Mouse (Mus musculus): Measurements from ENCODE around the gene Dlgap5. TPM values are rescaled to one million over a fixed set of nuclear protein-coding genes. Genes with fewer than 3 reads are reported as not detected.

Dlgap5 gene
- polyA plus RNA-seq (2017; shearing (Covaris generic)): 5.0 TPM

GRCm38 (mm10) chr14:47417775-47418665 lies at the start of gene Dlgap5:
Dlgap5 (minus strand) TSS chr14:47418407.

GRCm38 (mm10) chr14:47450121-47450520 lies 31.9 kb upstream of the Dlgap5 start, which contains the start of gene Fbxo34:
Fbxo34 (plus strand) TSS chr14:47450421.

DNA sequence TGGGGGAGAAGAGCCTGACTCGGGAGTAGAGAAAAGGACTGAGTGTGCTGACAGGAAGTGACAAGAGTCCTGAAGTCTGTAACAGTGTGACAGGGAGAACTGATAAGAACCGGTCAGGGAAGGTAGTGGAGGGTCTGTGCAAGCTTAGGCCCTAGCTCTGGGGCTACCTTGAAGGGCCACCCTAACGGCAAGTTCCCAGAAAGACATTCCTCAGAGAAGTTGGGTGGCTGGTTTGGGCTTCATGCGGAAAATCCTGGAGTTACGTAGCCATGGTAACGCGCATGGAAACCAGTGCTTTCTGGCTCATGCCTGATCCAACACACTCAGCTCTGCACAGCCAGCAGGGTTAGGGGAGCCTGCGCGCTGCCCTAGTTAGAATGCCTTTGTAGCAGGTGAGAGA lies 50.7 kb downstream of the Dlgap5 start, which contains the start of gene Lgals3:
Gene Lgals3, plus strand, starts transcription at position 291 of the 400 bp plus-strand sequence.

Other genes with a start within 250 kb of the Dlgap5 start
- 128 TPM for gene Gch1, start 229.0 kb downstream of the Dlgap5 start, polyA plus RNA-seq (2017; shearing (Covaris generic))
- gene Wdhd1, start 141.6 kb downstream of the Dlgap5 start, polyA plus RNA-seq (2017; shearing (Covaris generic)): 10.6 TPM
- gene Socs4, start 141.5 kb downstream of the Dlgap5 start, polyA plus RNA-seq (2017; shearing (Covaris generic)): 26.0 TPM
- gene Mapk1ip1l, start 120.1 kb downstream of the Dlgap5 start, polyA plus RNA-seq (2017; shearing (Covaris generic)): 92.2 TPM
- gene Lgals3, start 50.7 kb downstream of the Dlgap5 start, polyA plus RNA-seq (2017; shearing (Covaris generic)): 36.3 TPM
- gene Fbxo34, start 32.0 kb upstream of the Dlgap5 start, polyA plus RNA-seq (2017; shearing (Covaris generic)): 73.8 TPM
- 15.5 TPM for gene Atg14, start 152.2 kb upstream of the Dlgap5 start, polyA plus RNA-seq (2017; shearing (Covaris generic))
- gene Ktn1, start 230.0 kb upstream of the Dlgap5 start, polyA plus RNA-seq (2017; shearing (Covaris generic)): 54.6 TPM